Mouse (Mus musculus): ENCODE results near the gene Vgll4. TPM values are rescaled to one million over a fixed set of nuclear protein-coding genes. Genes with fewer than 3 reads are reported as not detected.
A peak's percentile ranks its signal among the peaks of the same experiment; 100 is the strongest.

Gene Vgll4
- polyA plus RNA-seq, 1 experiment from 2014 or later: 58.9 TPM

DNA sequence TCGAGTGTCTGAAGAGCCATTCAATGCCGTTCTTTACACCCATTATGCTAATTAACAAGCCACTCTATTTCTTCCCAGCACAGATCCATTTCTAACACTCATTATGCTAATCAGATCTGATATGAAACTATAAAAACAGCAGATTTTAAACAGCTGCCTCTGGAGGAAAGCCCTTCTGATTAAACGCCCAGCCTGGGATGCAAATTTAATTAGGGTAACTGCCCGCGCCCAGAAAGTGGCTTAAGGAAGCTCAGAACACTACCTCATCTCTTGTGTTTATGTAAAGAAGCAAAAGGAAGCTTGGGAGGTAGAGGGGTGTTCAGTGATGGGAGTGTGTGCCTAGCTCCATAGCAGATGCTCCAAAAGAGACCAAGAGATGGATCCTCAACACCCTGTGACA lies 17.4 kb downstream of the Vgll4 start:
- H3K4me2 ChIP-seq (ENCODE audit: low read depth, low read length): no peak overlapping the region
- no peak overlapping the region for H3K27ac ChIP-seq (replicated peaks; ENCODE audit: low read depth, low read length)
- H3K27me3 ChIP-seq (ENCODE audit: control insufficient read depth, insufficient read depth, low read length): no peaks in the 10 kb centered on the region
- no peaks in the 10 kb centered on the region for H3K9me3 ChIP-seq (replicated peaks; ENCODE audit: control insufficient read depth, low read length)
- 62% methylated on average over 5 of the region's 5 CpGs for WGBS
- H3K9ac ChIP-seq (replicated peaks; ENCODE audit: low read length): no peak overlapping the region
- ATAC-seq (replicated peaks; ENCODE audit: insufficient number of reproducible peaks, low FRiP score, low TSS enrichment, low read depth): 0 out of 2 replicates have a peak, but pooled peaks have one; percentile 14
- DNase-seq (ENCODE audit: low spot score): no peak
- no peak overlapping the region for H3K4me3 ChIP-seq (ENCODE audit: low read depth, low read length)
- H3K4me1 ChIP-seq (ENCODE audit: control insufficient read depth, insufficient read depth, low read length): no peaks in the 10 kb centered on the region
- H3K36me3 ChIP-seq (replicated peaks; ENCODE audit: control insufficient read depth, insufficient read depth, low read depth, low read length): no peaks in the 10 kb centered on the region

DNA sequence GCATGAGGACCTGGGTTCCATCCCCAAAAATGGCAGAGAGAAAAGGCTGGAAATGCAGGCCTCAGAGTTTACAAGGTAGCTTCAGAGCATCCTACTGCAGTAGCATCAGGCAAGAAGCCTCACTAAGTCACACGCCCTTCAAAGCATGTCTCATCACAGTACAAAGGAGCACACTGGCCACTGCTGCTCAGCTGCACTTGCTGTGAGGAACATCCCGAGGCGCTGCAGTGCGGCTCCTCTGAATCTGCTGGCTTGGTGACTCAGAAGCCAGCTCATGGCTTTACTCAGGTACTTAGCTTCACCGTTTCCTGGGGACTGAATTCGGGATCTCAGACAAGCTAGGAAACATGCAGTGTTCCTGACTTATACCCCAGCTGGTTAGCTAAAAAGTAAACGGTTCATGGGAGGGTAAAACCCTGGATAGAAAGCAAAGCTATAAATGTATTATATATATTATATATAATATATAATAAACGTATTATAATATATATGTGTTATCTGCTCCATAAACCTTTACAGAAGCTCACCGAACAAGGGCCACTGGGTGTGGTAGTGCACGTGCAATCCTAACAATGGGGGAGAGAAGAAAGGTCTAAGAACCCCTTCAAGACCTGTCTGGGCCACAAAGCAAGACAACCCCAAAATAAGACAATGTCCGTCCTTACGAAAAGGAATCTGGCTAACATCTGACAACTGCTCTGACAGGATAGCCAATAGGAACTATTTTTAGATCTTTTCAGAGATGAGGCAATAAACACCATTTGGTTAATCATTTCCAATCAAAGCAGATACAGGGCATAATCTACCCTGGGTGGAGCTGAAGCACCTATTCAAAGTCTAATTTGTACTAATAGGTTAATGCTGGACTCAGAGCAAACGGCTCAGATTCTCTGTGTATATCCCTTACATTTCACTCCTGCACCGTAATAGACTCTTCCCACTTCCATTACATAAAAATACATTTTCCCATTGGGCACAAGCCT lies 25.0 kb downstream of the Vgll4 start:
- Histone ChIP-seq H3K9ac (replicated peaks; ENCODE audit: low read length) (no peak overlapping the region), H3K9me3 (replicated peaks; ENCODE audit: control insufficient read depth, low read length) (no peaks in the 10 kb centered on the region), H3K36me3 (replicated peaks; ENCODE audit: control insufficient read depth, insufficient read depth, low read depth, low read length) (no peaks in the 10 kb centered on the region), H3K4me2 (ENCODE audit: low read depth, low read length) (no peak overlapping the region), H3K27me3 (ENCODE audit: control insufficient read depth, insufficient read depth, low read length) (no peaks in the 10 kb centered on the region), H3K4me3 (ENCODE audit: low read depth, low read length) (no peak overlapping the region), H3K27ac (replicated peaks; ENCODE audit: low read depth, low read length) (no peak overlapping the region), H3K4me1 (ENCODE audit: control insufficient read depth, insufficient read depth, low read length) (no peaks in the 10 kb centered on the region)
- DNase-seq (ENCODE audit: low spot score) (no peak), ATAC-seq (replicated peaks; ENCODE audit: insufficient number of reproducible peaks, low FRiP score, low TSS enrichment, low read depth) (no peak)
- 90% methylated on average over 14 of the region's 14 CpGs for WGBS

DNA sequence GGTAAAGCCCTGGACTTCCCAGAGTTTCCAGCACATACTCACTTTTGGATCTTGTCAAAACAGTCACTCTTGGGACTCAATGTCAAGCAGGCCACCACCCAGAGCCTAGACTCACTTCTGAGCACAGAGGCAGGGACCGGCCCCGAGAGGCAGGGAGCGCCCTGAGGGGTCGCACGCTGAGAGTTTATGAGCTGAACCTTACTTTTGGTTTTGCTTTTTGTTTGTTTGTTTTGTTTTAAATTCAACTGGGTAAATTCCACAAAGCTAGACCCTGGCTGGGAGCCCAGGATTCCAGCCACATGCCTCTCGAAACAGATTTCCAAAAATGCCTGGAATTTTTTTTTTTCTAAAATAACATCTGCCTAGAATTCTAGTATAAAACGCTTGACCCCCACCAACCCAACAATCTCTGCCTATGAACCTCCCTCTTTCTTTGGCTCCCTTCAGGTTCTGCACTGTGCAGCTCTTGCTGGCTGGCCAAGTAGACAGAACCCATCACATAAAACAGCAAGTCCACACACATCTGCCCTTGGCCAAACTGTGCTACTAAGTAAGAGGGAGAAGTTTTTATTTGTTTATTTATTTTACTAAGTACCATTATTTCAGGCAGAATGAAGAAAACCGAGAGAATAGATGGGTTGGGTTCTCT lies 28.5 kb downstream of the Vgll4 start:
- Histone ChIP-seq H3K27me3 (ENCODE audit: control insufficient read depth, insufficient read depth, low read length) (no peaks in the 10 kb centered on the region), H3K4me3 (ENCODE audit: low read depth, low read length) (no peak overlapping the region), H3K4me1 (ENCODE audit: control insufficient read depth, insufficient read depth, low read length) (no peaks in the 10 kb centered on the region), H3K9me3 (replicated peaks; ENCODE audit: control insufficient read depth, low read length) (no peaks in the 10 kb centered on the region), H3K9ac (replicated peaks; ENCODE audit: low read length) (no peak overlapping the region), H3K27ac (replicated peaks; ENCODE audit: low read depth, low read length) (no peak overlapping the region), H3K36me3 (replicated peaks; ENCODE audit: control insufficient read depth, insufficient read depth, low read depth, low read length) (no peaks in the 10 kb centered on the region), H3K4me2 (ENCODE audit: low read depth, low read length) (no peak overlapping the region)
- WGBS: 69% methylated on average over 8 of the region's 8 CpGs
- DNase-seq (ENCODE audit: low spot score) (no peak), ATAC-seq (replicated peaks; ENCODE audit: insufficient number of reproducible peaks, low FRiP score, low TSS enrichment, low read depth) (no peak)

DNA sequence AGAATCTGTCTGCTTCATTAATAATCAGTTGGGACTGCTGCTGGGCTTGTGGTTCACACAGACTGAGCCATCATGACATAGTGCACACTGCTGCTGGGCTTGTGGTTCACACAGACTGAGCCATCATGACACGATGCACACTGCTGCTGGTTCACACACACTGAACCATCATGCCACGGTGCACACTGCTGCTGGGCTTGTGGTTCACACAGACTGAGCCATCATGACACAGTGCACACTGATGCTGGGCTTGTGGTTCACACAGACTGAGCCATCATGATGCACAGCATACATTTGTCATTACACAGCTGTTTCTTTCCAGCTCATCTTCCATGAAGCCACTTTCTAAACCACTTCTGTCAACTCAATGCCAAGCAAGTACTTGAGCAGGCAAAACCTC lies 30.1 kb downstream of the Vgll4 start:
- Histone ChIP-seq H3K4me3 (ENCODE audit: low read depth, low read length) (no peak overlapping the region), H3K27ac (replicated peaks; ENCODE audit: low read depth, low read length) (no peak overlapping the region), H3K4me2 (ENCODE audit: low read depth, low read length) (no peak overlapping the region), H3K36me3 (replicated peaks; ENCODE audit: control insufficient read depth, insufficient read depth, low read depth, low read length) (no peaks in the 10 kb centered on the region), H3K9me3 (replicated peaks; ENCODE audit: control insufficient read depth, low read length) (no peaks in the 10 kb centered on the region), H3K9ac (replicated peaks; ENCODE audit: low read length) (no peak overlapping the region), H3K27me3 (ENCODE audit: control insufficient read depth, insufficient read depth, low read length) (no peaks in the 10 kb centered on the region), H3K4me1 (ENCODE audit: control insufficient read depth, insufficient read depth, low read length) (no peaks in the 10 kb centered on the region)
- ATAC-seq (replicated peaks; ENCODE audit: insufficient number of reproducible peaks, low FRiP score, low TSS enrichment, low read depth): no peak
- WGBS: 82% methylated on average over 2 of the region's 2 CpGs
- DNase-seq (ENCODE audit: low spot score): no peak

DNA sequence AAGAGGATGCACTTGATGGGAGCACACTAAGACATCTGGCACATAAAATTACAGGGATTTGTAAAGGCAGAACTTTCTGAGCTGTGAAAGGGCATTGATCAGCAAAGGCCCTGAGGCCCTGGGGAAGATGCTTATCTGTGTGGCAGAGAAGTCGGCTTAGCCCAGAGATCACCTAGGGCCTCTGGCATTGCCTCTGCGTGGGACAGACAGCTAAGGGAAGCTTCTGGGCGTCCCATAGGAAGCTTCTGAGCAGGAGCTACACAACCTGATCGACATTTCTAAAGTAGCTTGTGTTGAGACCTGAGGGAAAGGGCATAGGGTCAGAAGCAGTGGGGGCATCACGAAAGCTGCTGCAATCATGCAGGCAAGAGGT lies 32.9 kb downstream of the Vgll4 start:
- 65% methylated on average over 5 of the region's 5 CpGs for WGBS
- H3K27me3 ChIP-seq (ENCODE audit: control insufficient read depth, insufficient read depth, low read length): no peaks in the 10 kb centered on the region
- no peaks in the 10 kb centered on the region for H3K9me3 ChIP-seq (replicated peaks; ENCODE audit: control insufficient read depth, low read length)

DNA sequence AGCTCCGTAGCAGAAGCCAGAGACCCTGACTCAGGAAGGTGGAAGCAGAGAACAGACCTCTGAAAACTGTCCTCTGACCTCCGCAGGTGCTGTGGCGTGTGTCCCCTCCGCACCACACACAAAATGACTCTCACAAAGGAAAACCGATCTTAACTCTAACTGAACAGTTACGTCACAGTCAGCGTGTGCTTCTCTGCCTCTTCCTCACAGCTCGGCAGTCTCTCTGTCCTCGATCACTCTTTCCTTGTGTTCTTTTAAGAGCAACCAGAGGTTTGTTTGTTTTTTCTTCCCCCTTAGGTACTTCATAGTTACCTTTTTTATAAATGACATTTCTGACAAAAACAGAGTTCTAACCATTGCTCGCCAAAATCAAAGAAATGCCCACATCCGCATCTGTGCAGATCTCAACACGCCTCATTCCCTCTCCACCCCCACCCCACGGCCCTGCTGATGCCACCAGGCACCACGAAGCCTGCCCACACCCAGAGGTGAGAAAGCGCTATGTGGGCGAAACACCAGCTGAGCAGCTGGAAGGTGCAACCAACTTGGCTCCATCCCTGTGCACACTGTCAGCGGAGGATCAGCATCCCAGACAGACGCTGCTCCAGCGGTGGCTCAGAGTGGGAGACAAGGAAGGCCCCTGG lies 33.4 kb downstream of the Vgll4 start:
- H3K4me3 ChIP-seq (ENCODE audit: low read depth, low read length): no peak overlapping the region
- WGBS: 76% methylated on average over 19 of the region's 19 CpGs
- no peak overlapping the region for H3K27ac ChIP-seq (replicated peaks; ENCODE audit: low read depth, low read length)
- H3K9me3 ChIP-seq (replicated peaks; ENCODE audit: control insufficient read depth, low read length): no peaks in the 10 kb centered on the region
- no peak overlapping the region for H3K9ac ChIP-seq (replicated peaks; ENCODE audit: low read length)
- H3K27me3 ChIP-seq (ENCODE audit: control insufficient read depth, insufficient read depth, low read length): no peaks in the 10 kb centered on the region
- ATAC-seq (replicated peaks; ENCODE audit: insufficient number of reproducible peaks, low FRiP score, low TSS enrichment, low read depth): no peak
- H3K36me3 ChIP-seq (replicated peaks; ENCODE audit: control insufficient read depth, insufficient read depth, low read depth, low read length): no peaks in the 10 kb centered on the region
- H3K4me1 ChIP-seq (ENCODE audit: control insufficient read depth, insufficient read depth, low read length): no peaks in the 10 kb centered on the region
- no peak overlapping the region for H3K4me2 ChIP-seq (ENCODE audit: low read depth, low read length)
- DNase-seq (ENCODE audit: low spot score): no peak

More for the DNA sequence above, 32.9 kb downstream of the Vgll4 start:
- H3K4me2 ChIP-seq (ENCODE audit: low read depth, low read length): no peak overlapping the region
- H3K4me1 ChIP-seq (ENCODE audit: control insufficient read depth, insufficient read depth, low read length): no peaks in the 10 kb centered on the region
- no peak overlapping the region for H3K9ac ChIP-seq (replicated peaks; ENCODE audit: low read length)
- H3K27ac ChIP-seq (replicated peaks; ENCODE audit: low read depth, low read length): no peak overlapping the region
- no peak for ATAC-seq (replicated peaks; ENCODE audit: insufficient number of reproducible peaks, low FRiP score, low TSS enrichment, low read depth)
- H3K36me3 ChIP-seq (replicated peaks; ENCODE audit: control insufficient read depth, insufficient read depth, low read depth, low read length): no peaks in the 10 kb centered on the region
- DNase-seq (ENCODE audit: low spot score): no peak
- H3K4me3 ChIP-seq (ENCODE audit: low read depth, low read length): no peak overlapping the region

DNA sequence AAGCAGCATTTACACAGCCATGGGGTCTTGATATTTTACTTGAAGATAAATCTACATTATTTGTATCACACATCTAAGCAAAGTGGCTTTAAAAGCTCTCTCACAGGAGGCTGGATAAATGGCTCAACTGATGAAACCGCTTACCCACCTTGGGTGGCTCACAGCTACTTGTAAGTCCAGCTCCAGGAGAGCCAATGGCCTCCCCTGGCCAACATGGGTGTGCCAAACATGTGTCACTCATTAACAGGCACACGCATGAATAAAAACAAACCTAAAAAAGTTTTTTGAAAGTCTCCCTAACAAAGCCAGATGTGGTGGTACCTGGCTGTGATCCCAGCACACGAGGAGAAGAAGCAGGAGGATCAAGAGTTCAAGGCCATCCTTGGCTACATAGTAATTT lies 34.4 kb downstream of the Vgll4 start:
- ATAC-seq (replicated peaks; ENCODE audit: insufficient number of reproducible peaks, low FRiP score, low TSS enrichment, low read depth) (no peak), DNase-seq (ENCODE audit: low spot score) (no peak)
- H3K4me3 ChIP-seq (ENCODE audit: low read depth, low read length): no peak overlapping the region
- no peak overlapping the region for H3K27ac ChIP-seq (replicated peaks; ENCODE audit: low read depth, low read length)
- no peak overlapping the region for H3K9ac ChIP-seq (replicated peaks; ENCODE audit: low read length)
- no peaks in the 10 kb centered on the region for H3K4me1 ChIP-seq (ENCODE audit: control insufficient read depth, insufficient read depth, low read length)
- H3K4me2 ChIP-seq (ENCODE audit: low read depth, low read length): no peak overlapping the region
- WGBS: 72% methylated on average over 3 of the region's 3 CpGs
- no peaks in the 10 kb centered on the region for H3K36me3 ChIP-seq (replicated peaks; ENCODE audit: control insufficient read depth, insufficient read depth, low read depth, low read length)
- H3K27me3 ChIP-seq (ENCODE audit: control insufficient read depth, insufficient read depth, low read length): no peaks in the 10 kb centered on the region
- H3K9me3 ChIP-seq (replicated peaks; ENCODE audit: control insufficient read depth, low read length): no peaks in the 10 kb centered on the region

DNA sequence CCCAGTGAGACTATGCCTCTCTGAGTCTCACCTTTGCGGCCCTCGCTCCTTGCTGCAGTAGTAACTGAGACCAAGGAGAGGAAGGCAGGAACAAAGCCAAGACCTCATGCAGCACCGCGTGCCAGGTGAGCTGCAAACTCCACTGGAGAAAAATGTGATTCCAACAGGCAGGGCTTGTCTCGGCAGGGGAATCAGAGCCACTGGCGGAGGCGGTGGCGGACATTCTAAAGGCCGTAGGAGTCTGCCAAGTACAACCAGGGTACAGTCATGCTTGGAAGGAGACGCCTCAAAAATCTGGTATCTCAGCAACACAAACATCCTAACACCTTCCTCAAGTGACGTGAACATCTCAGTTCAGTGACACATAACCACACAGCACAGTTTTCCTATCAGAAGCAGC lies 35.7 kb downstream of the Vgll4 start:
- ATAC-seq (replicated peaks; ENCODE audit: insufficient number of reproducible peaks, low FRiP score, low TSS enrichment, low read depth) (no peak), DNase-seq (ENCODE audit: low spot score) (no peak)
- no peak overlapping the region for H3K4me3 ChIP-seq (ENCODE audit: low read depth, low read length)
- H3K27me3 ChIP-seq (ENCODE audit: control insufficient read depth, insufficient read depth, low read length): no peaks in the 10 kb centered on the region
- no peak overlapping the region for H3K27ac ChIP-seq (replicated peaks; ENCODE audit: low read depth, low read length)
- WGBS: 91% methylated on average over 11 of the region's 11 CpGs
- no peaks in the 10 kb centered on the region for H3K9me3 ChIP-seq (replicated peaks; ENCODE audit: control insufficient read depth, low read length)
- H3K4me1 ChIP-seq (ENCODE audit: control insufficient read depth, insufficient read depth, low read length): no peaks in the 10 kb centered on the region
- H3K36me3 ChIP-seq (replicated peaks; ENCODE audit: control insufficient read depth, insufficient read depth, low read depth, low read length): no peaks in the 10 kb centered on the region
- no peak overlapping the region for H3K4me2 ChIP-seq (ENCODE audit: low read depth, low read length)
- no peak overlapping the region for H3K9ac ChIP-seq (replicated peaks; ENCODE audit: low read length)

All from embryonic facial prominence, embryonic 11.5 days (tissue).